ENCODE assay signal across 8 mouse cellular contexts in genomic region chr1:191224302-191224980, GRCm38 (mm10). TPM values are rescaled to one million over a fixed set of nuclear protein-coding genes. Genes with fewer than 3 reads are reported as not detected.
A peak's percentile ranks its signal among the peaks of the same experiment; 100 is the strongest.
DNase-seq lines count a peak whose midpoint lies in the region; ATAC-seq and TF ChIP-seq lines count a peak whose summit lies in the region.

No protein-coding gene starts in this region.

- peak overlapping the region; percentile 57; the same call in 1 of the 2 replicates for H3K27ac ChIP-seq in forebrain, postnatal 0 days (ENCODE audit: low read depth, low read length)
- peak overlapping the region; percentile 81 for H3K27ac ChIP-seq in lung, embryonic 16.5 days (ENCODE audit: low read length)

- ATAC-seq in G1E (ENCODE audit: extremely low read depth, insufficient number of reproducible peaks, low FRiP score, poor library complexity, severe bottlenecking) = peak; percentile 87
- peak; percentile 96 for ATAC-seq in forebrain, postnatal 0 days
- ATAC-seq in hematopoietic stem cell, adult 5-6 weeks (replicated peaks in 1 of 2; ENCODE audit: insufficient read depth in 1 of 2, low FRiP score in 2 of 2, low TSS enrichment in 1 of 2, low read depth in 1 of 2, poor library complexity in 2 of 2, severe bottlenecking in 2 of 2) = peak; percentile 90
- ATAC-seq in lung, embryonic 16.5 days (ENCODE audit: low read depth) = peak; percentile 94

- H3K4me2 ChIP-seq in forebrain, postnatal 0 days (ENCODE audit: low read depth) = peak overlapping the region; percentile 95
- peak overlapping the region; percentile 99 for H3K4me2 ChIP-seq in lung, embryonic 16.5 days (ENCODE audit: low read depth, low read length)

- no peak for TF ChIP-seq CTCF in G1E (IDR thresholded peaks at IDR 0.05; ENCODE audit: low read depth, low read length)
- TF ChIP-seq CTCF in forebrain, postnatal 0 days (IDR thresholded peaks at IDR 0.05; ENCODE audit: low read depth) = no peak

- WGBS in forebrain, postnatal 0 days = 1% methylated on average over 57 of the region's 57 CpGs
- under 1% methylated on average over 57 of the region's 57 CpGs for WGBS in lung, embryonic 16.5 days

- no peaks in the 10 kb centered on the region for H3K9me3 ChIP-seq in G1E (replicated peaks)
- no peaks in the 10 kb centered on the region for H3K9me3 ChIP-seq in forebrain, postnatal 0 days (ENCODE audit: low read length)
- no peaks in the 10 kb centered on the region for H3K9me3 ChIP-seq in lung, embryonic 16.5 days (ENCODE audit: control insufficient read depth, low read length)

- peaks cover 36% of the 10 kb centered on the region for H3K4me1 ChIP-seq in G1E (ENCODE audit: insufficient read depth, low read depth, low read length)
- H3K4me1 ChIP-seq in forebrain, postnatal 0 days (ENCODE audit: insufficient read depth) = peaks cover 11% of the 10 kb centered on the region; the same call in 1 of the 2 replicates
- peaks cover 10% of the 10 kb centered on the region for H3K4me1 ChIP-seq in lung, embryonic 16.5 days (replicated peaks; ENCODE audit: control insufficient read depth, insufficient read depth, low read length)

- DNase-seq in G1E (ENCODE audit: low spot score) = peak; percentile 91
- DNase-seq in cerebellum, adult 18-20 months = peak; percentile 94 to 96
- DNase-seq in forebrain, postnatal 0 days = peak; percentile 97
- DNase-seq in layer of hippocampus, adult 9-10 months (ENCODE audit: low spot score) = peak; percentile 78
- DNase-seq in ovary, postnatal 10 days (ENCODE audit: low spot score) = peak; percentile 83
- peak; percentile 89 to 92 for DNase-seq in thymus, postnatal 10 days (ENCODE audit: low spot score in 2 of 2)

- H3K27me3 ChIP-seq in G1E (ENCODE audit: insufficient read depth, low read length) = peaks cover 22% of the 10 kb centered on the region
- no peaks in the 10 kb centered on the region for H3K27me3 ChIP-seq in forebrain, postnatal 0 days (ENCODE audit: insufficient read depth, low read length)
- no peaks in the 10 kb centered on the region for H3K27me3 ChIP-seq in lung, embryonic 16.5 days (ENCODE audit: control insufficient read depth, insufficient read depth, low read depth, low read length)

- H3K36me3 ChIP-seq in G1E (replicated peaks) = no peaks in the 10 kb centered on the region
- no peaks in the 10 kb centered on the region for H3K36me3 ChIP-seq in forebrain, postnatal 0 days (ENCODE audit: insufficient read depth)
- H3K36me3 ChIP-seq in lung, embryonic 16.5 days (ENCODE audit: control insufficient read depth, insufficient read depth, low read length) = no peaks in the 10 kb centered on the region

- peak overlapping the region; percentile 96 for H3K4me3 ChIP-seq in G1E (ENCODE audit: low read depth, low read length)
- H3K4me3 ChIP-seq in forebrain, postnatal 0 days (ENCODE audit: low read depth, low read length) = peak overlapping the region; percentile 76
- peak overlapping the region; percentile 94 for H3K4me3 ChIP-seq in lung, embryonic 16.5 days (ENCODE audit: low read length)

- H3K9ac ChIP-seq in forebrain, postnatal 0 days = peak overlapping the region; percentile 73
- H3K9ac ChIP-seq in lung, embryonic 16.5 days (ENCODE audit: low read length) = peak overlapping the region; percentile 91

RNA-seq across cellular contexts. Expression of gene Atf3, which starts 6.6 kb away (rescaled TPM):
- total RNA-seq in G1E (2014; fragmentation: Nextera tagmentation) (not detected in 2 replicates), G1E (2017) (0.16 TPM in 1 of 2 replicates, not detected in the other)
- polyA plus RNA-seq in G1E (2012) = not detected in 2 replicates
- total RNA-seq in forebrain, postnatal 0 days (2014; rRNA removed) = 0.62 and 1.5 TPM in 2 replicates
- 1.1 and 1.4 TPM in 2 replicates for polyA plus RNA-seq in forebrain, postnatal 0 days (2015; fragmentation: Nextera tagmentation; extraction: Ambion mirVana)
- 63.1 and 74.7 TPM in 2 replicates for total RNA-seq in hematopoietic stem cell, adult 5-6 weeks (2017)
- polyA plus RNA-seq in lung, embryonic 16.5 days (2015; fragmentation: Nextera tagmentation; extraction: Ambion mirVana) = 3.9 and 4.3 TPM in 2 replicates

RNA-seq across cellular contexts. Expression of gene Fam71a, which starts 59.8 kb away (rescaled TPM):
- not detected in 2 replicates for total RNA-seq in G1E (2014; fragmentation: Nextera tagmentation)
- 0.05 and 0.12 TPM in 2 replicates for total RNA-seq in G1E (2017)
- not detected in 2 replicates for polyA plus RNA-seq in G1E (2012)
- not detected in 2 replicates for total RNA-seq in forebrain, postnatal 0 days (2014; rRNA removed)
- not detected in 2 replicates for polyA plus RNA-seq in forebrain, postnatal 0 days (2015; fragmentation: Nextera tagmentation; extraction: Ambion mirVana)
- 0.69 and 2.3 TPM in 2 replicates for total RNA-seq in hematopoietic stem cell, adult 5-6 weeks (2017)
- not detected in 2 replicates for polyA plus RNA-seq in lung, embryonic 16.5 days (2015; fragmentation: Nextera tagmentation; extraction: Ambion mirVana)

Comparison
In these comparisons a context has a peak if more than half of its experiments do, and no peak if none do; other contexts are left out.
1. Peak in every context shown above with its lines: DNase-seq, ATAC-seq, H3K4me3 ChIP-seq and H3K27ac ChIP-seq.
2. RNA of gene Atf3, which starts 6.6 kb away (total RNA-seq): 63.1 to 74.7 TPM in hematopoietic stem cell, adult 5-6 weeks; 0.62 to 1.5 TPM in forebrain, postnatal 0 days and 0.16 TPM in G1E; every median in the first group is over 10 times any median in the second.